Mouse (Mus musculus) frontal cortex, postnatal 10 days (tissue): ENCODE measurements around the gene Dcun1d4.
A peak's percentile ranks its signal among the peaks of the same experiment; 100 is the strongest.
"Not testable (repeated sequence)": the region's sequence is repeated elsewhere in the genome, so short reads cannot be mapped to it uniquely, and the experiment has no call there.

Experiments
- DNase-seq, 2 experiments: peaks; one replicate each; pipeline ENCODE4 v3.0.0; 2022; ENCODE audit warnings: low spot score in 2 of 2, mixed read lengths in 1 of 2

The Dcun1d4 gene

DNA sequence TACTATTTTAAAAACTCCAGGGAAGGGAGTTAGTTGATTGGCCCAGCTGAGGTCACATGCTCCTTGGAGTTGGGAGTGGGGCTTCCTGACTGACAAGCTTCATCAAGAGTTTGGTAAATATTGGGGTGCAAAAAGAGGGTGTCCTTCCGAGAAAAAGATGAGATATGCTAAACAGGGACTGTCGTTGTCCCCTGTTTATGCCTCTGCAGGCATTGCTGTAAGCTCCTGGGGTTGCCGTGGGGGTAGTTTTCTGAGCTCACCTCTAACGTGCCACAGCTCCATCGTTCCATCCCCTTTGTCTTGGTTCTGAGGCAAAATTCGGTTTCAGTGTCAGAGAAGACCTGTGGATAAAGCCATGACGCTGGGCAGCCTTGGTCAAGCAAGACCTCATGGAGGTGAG is at the start of gene Dcun1d4:
TSS of gene Dcun1d4 (plus strand) at position 301 of the 400 bp plus-strand sequence.
- no peak for DNase-seq

DNA sequence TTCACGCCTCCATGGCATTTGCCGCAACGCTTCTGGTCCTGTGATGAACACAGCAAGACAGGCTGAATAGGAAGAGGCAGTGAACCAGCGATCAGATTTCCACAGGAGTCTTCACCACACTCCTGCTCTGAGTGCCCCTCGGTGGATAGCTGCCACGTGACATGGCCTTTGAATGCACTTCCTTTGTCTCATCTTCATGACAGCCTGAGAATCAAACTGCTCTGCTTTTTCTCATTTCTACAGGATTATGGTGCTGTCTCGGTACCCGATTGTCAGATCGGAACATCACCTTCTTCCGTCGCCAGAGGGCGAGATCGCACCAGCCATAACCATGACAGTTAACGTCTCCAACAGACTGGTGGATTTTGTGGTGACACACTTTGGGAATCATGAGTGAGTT is 49.2 kb upstream of the Dcun1d4 start:
- DNase-seq: peak; percentile 53 to 80

DNA sequence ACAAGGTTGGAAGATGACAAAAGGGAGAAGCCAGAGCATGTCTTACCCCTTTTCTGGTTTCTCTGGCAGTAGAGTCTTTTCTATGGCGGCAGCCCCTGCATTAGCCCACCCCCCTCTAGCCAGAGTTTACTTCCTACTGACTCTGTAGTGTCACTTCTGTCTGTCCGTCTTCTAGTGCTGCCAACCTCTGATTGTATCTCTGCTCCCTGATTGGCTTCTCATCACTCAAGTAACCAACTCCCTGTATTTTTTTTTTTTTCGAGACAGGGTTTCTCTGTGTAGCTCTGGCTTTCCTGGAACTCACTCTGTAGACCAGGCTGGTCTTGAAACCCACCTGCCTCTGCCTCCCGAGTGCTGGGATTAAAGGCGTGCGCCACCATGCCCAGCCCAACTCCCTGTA is 48.0 kb upstream of the Dcun1d4 start:
- DNase-seq: no peak

DNA sequence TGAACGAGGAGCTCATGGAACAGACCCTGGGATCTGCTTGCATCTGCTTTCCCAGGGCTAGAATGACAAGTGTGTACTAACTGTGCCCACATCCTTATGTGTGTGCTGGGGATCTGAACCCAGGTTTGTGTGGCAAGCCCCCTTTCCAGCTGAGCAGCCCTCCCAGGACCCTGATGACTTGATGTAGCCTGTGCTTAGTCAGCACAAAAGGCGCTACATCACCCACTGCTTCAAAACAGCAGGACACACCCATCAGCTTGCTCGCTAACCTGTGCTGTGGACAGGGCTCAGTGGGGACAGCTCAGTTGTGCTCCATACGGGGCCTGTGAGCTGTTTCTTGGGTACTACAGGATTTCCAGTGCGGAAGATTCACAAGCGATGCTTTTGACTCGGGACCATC is 46.0 kb upstream of the Dcun1d4 start:
- no peak for DNase-seq

DNA sequence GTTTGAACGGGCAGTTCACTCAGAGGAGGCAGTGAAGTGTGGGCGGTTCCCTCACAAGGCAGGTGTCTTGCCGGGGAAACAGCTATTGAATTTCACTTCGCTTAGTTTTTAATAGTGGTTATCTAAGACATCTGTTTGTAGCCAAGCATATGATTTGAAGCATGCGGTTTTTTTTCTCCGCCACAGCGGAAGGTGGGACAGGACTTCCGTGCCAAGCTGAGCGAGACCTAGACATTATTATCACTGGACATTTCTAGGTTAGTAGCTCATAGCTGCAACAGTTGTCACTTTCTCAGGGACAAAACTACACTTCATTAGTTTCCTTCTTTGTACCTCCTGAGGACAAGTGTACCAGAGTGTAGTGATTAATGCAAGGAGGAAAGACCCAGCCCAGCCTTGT is 38.6 kb upstream of the Dcun1d4 start:
- peak in 1 of 2 experiments; percentile 2 for DNase-seq

DNA sequence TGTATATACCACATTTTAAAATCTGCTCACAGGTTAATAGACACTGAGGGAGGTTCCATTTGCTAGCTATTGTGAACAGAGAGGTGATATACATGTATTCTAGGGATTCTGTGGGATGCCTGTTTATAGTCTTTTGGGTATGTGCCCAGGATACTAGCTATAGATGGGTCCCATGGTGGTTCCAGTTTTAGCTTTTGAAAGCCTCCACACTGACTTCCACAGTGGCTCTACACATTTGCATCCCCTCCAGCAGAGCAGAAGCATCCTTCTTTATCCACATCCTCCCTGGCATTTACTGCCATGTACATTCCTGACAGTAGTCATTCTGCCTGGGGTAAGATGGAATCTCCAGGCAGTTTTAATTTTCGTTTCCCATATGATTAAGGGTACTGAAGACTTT is 30.5 kb upstream of the Dcun1d4 start:
- no peak for DNase-seq

DNA sequence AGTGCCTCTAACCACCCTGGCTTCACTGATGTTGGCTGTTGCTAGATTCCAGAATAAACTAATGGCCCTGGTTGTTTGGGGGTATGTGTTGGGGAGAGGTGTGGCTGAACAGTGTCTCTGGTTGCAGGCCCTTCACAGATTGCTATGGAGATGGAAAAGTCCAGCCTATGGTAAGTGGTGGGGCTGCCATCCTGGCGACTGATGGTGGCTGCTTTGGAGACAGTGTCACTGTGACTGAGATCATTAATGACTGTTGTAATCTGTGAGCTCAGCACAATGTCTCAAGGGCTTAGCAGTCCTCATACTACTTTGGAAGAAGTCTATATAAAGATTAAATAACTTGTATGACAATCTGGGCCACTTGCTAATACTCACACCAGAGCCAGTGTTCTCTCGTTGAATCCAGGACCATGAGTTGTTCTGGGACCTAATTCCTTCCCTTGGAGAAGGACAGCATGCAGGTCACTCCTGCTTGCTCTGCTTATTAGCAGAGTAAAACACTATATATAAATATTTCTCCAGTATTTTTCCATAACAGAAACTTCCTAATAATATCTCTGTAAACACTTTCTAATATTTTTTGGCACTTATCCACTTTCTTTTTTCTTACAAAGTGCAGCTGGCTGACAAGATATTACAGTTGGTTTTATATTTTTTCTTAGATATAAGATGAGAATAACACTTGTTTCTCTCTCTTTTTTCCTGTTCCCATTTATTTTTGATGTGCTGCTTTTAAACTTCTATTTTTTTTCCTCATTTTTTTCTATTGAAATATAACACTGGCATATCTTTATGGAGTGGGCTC is 26.1 kb upstream of the Dcun1d4 start:
- no peak for DNase-seq

DNA sequence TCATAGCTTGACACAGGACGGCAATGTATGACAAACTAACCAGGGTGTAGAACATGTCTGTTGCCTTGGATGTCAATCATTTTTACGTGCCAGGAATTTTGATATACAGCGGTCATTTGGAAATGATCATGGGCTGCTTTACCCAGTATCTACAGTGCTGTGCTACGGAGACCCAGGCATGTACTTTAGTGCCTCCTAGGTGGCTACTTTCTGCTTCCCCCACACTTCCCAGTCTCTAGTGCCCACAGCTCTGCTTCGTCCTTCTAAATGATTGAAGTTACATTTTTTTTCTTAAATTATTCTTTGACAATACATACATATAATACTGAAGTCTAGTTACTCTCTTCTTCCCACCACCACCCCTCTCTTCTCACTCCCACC is 25.5 kb upstream of the Dcun1d4 start:
- DNase-seq: no peak

DNA sequence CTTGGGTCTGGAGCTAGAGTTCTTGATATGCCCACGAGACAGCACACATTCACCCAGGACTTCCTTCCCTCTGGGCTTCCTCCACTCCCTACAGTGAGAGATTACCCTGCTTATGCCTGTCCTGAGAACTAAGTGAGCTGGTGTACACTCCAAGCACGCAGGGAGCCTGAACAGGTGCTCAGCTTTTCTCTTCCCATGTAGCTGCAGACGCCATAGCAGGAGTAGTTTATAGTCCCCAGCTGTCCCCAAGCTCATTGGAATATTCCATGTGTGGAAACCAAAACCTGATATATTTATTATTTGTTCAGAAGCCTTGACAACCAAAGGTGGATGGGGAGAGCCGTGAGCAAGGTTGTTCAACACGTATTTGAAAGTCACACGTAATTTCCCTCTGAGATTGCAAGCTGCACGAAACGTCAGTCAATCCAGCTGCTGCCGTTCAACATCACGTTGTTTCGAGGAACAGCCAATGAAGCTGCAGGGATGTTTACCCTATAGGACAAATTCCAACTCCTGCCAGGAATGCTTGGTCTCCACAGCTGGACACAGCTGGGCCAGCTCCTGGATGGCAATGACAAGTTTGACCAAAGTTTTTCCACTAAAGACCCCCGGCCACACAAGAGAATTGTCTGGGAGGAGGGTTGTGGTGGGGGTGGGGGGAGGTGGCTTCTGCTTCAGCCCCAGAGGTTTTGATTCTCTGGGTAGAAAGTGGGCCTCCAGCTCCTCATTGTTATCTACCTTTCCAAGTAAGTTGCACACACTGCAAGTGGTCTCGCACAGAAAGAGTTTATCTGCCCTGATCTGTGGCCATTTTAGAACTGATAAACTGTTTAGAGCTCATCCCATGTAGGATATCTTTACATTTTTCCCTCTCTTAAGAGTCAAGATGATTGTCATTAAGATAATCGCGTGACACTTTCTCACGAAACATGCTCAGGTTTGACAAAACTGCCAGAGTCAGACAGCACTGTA is 12.1 kb upstream of the Dcun1d4 start:
- DNase-seq: no peak

DNA sequence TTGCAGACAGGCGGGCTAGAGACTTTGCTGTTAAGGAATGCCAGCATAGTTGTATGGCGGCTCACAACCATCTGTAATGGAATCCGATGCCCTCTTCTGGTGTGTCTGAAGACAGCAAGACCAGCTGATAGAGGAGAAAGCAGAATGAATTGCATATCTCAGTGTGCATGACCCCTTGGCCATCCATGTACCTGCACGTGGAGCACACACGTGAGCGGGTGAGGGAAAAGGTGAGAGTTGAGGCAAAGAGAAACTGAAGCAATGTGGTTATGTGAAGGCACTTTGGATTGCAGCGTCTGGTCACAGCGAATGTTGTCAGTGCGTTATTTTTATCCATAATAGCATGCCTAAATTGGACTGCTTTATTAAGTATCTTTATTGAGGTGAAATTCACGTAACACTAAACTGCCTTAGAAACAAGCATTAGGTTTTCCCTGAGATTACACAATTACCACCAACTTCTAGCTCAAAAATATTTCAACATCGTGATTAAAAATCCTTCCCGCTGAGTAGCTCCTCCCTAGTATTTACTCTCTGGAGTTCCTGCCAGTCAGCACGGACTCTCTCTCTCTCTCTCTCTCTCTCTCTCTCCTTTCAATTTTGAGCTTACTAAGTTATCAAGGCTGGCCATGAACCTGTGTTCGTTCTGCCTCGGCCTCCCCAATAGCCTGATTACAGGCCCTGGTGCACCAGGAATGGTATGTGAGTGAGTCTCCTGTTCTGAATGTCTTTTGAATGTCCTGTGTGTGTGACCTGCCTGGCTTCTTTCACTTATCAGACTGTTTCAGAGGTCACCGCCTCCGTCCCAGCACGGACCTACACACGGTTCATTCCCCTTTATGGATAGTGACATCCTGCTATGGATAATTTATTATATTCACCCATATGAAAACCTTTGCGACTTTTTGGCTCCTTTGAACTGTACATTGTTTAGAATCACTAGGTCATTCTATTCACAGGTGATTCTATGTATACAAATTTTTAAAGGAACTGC is 6.1 kb upstream of the Dcun1d4 start:
- no peak for DNase-seq

DNA sequence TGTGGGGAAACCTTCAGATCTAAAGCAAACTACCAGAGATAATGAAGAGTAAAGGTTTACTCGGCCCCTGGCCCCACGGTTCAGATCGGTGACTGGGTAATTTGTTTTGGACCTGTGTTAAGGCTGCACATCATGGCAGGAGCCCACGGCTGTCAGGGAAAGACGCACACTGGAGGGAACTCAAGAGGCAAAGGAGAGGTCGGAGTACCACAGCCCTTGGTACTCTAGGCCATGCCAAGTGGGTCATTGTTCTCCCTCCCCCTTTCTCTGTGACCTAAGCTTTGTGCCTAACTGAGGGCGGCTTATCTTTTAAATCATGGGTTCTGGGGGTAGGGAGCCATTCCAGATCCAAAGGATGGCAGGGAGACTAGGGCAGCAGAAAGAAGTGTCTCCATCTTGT is 601 bp downstream of the Dcun1d4 start:
- DNase-seq: no peak

DNA sequence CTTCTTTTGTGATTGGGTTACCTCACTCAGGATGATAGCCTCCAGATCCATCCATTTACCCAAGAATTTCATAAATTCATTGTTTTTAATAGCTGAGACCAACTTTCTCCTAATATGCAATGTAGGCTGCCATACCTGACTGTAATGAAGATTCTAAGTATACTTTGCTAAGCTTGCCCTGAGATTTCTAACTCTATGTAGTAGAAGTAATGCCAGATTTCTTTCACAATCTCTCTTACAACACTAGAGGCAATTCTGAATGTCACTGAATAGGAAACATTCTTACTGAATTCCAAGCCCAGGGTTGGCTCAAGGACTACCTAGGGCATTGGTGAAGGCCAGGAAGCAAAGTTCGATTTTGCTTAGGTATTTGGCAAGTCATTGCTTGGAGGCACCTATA is 1.6 kb downstream of the Dcun1d4 start:
- not testable (repeated sequence) for DNase-seq

DNA sequence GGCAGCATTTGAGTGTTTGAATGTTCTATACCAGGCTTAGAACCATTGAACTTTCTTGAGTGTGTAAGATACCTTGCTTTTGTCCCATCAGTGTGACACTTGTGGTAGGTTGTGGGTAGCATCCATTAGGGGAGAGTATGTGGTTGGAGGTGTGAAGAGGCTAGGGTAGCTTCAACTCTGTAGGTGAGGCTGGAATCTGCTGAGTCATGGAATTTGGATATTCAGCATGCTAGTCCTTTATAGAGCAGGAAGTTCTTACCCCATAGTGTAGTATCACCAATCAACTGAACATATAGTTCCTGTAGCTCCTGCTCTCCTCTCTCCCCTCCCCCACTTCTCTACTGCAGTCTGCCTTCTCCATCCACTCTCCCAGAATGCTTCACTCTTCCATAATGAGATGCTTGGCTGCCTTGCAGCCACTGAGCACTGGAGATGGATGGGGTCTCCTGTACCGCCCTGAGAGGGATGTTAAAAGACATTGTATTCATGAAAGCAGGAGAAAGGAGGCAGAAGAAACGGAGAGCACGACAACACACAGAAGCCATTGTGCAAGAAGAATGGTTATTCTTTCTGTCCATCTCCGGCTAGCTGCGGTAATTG is 3.3 kb downstream of the Dcun1d4 start:
- no peak for DNase-seq

DNA sequence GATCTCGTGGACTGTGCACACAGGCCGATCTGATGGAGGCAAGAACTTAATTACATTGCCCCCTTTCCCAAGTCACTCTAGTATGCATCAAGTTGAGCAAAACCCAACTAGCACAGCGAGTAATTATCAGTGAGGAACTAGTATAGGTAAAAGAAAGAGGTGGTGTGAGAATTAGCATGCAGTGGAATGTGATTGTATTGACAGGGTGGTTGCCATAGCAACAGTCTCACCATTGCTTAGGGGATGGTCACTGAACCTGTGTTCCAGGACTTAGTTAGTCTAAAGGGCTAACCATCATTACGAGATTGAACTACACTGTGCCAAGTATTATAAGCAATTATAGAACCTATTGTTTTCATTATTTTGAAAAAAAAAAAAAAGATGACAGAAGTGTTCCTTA is 5.7 kb downstream of the Dcun1d4 start:
- no peak for DNase-seq

DNA sequence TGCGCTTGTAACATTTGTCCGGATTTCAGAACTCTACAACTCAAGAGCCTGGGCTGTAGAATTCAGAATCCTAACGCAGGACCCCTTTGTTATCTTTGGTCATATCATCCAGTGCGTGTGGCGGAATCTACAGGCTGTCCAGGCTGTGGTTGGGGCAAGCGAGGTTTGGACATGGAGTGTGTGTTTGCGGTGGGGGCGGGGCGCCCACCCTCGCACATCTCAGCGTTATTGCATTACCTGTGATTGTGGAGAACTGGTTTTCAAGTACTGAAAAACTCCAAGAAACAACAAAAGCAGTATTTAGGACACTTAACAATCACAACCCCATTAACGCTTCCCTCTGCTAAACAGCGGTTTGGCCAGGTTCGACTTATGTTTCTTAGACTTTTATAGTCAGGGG is 9.1 kb downstream of the Dcun1d4 start:
- no peak for DNase-seq

DNA sequence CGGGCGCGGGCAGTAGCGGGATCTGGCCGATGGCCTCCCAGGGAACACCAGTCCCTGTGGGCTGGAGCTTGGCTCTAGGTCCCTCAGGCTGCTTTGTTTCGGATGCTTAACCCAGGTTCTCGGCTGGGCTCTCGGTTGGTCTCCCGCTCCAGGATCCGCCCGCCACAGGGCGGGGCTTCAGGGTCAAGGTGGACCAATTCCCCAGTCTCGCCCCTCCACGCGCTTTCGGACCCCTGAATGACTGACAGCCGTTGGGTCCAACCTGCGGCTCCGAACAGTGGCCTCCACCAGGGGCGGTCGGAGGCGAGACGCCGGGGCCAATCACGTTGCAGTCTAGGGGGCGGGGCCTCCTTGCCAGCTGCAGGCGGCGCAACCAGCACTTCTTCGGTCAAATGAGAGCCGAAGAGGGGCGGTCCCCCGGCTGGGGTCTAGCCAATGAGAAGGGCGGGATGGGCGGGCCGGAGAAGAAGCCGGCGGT is 9.8 kb downstream of the Dcun1d4 start:
- DNase-seq: peak; percentile 99 to 100

DNA sequence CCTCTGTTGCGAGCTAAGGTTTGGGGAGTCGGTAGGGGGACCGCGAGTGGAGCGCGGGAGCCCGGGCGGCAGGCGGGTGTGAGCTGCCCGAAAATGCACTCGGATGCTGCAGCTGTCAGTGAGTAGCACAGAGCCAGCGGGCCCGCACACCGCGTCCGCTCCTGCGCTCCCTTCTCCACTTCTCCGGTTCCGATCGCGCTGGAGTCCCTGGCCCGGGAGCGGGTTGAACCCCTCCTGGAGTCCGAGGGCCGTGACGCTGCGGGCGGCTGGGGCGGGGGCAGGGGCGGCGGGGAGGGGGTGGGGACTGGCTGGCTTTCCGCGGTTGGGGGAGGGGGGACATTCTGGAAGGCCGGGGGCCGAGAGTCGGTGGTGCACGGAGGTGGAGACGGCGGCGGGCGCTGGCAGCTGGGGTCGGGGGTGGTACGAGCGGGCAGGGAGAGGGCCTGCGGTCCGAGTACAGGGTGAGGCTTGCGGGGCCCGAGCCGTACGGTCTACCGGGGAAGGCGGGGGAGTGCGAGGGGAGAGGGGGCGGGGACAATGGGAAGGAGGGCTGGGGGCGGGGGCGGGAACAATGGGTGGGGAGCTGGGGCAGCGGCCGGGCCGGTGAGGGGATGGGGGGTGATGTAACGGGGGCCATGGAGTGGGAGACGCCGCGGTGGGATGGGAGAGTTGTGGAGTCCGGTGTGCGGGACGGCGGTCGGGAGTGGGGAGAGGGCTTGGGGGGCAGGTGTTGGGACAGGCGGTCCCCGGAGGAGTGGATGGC is 10.5 kb downstream of the Dcun1d4 start:
- DNase-seq: no peak

DNA sequence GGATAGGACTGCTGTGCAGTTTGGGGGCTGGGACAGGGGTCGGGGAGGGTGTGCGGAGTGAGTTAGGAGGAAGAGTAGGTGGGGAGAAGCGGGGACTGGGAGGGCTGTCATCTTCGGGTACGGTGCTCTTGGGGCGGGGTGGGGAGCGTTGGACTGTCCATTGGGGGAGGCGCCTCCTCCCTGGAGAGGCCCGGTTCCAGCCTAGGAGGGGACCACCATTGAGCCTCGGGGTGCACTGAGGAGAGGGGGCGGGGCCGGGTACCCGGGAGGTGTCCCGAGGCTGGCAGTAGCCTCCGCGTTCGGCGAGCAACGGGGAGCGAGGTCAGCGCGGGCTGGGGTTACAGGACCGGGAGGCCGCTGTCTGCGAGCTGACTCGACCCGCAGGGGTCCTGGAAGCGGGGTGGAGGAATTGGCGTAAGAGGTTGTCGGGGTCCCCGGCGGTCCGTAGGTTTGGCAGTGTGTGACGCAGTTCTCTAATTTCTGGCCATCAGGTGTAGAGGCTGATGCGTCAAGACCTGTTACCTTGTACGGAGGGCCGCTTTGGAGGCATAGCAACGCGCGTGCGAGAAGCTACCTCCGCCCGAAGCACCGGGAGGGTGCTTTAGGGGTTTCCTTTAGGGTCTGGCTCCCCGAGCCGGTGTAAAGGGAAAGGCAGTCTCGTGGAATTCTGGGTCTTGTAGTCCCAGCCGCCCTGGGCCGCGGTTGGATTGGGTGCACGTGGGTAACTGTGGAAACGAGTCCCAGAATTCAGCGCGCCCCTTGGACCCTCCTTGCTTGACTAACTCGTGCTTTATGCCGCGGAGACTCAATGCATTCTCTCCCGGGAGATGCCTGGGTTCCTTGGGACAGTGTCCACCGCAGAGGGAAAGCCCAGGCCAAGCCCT is 11.3 kb downstream of the Dcun1d4 start:
- DNase-seq: peak; percentile 87 to 90

DNA sequence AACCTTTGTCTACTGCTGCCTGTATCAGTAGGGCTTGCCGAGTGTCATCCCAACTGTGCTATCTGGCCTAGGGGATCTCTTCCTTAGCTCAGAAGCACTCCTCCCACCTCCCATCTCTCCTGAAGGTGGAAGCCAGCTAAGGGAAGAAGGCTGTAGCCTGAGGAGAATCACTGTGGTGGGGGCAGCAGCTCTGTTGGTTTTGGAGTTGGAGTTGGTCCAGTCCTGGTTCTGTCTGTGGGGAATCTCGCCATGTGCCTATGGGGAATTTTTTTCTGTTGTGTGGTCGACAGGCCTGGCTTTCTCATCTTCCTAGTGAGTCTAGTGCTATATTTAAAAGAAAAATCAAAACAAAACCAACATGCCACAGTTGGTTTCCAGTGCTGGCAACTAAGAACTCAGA is 16.6 kb downstream of the Dcun1d4 start:
- DNase-seq: no peak
